Mouse (Mus musculus) G1E (cell line): ENCODE measurements around the gene Usp17ld.

ENCODE experiments used
- CTCF ChIP-seq: IDR thresholded peaks from 2 replicates; pipeline ENCODE4 v1.5.1; 2012; ENCODE audit warnings: low read depth, low read length, inconsistent platforms, mixed read lengths
- GATA1 ChIP-seq: IDR thresholded peaks from 2 replicates; pipeline ENCODE4 v1.6.1; 2012; ENCODE audit warnings: borderline replicate concordance, low read length, inconsistent platforms, mixed read lengths
- TAL1 ChIP-seq: conservative IDR thresholded peaks from 2 replicates; pipeline ENCODE4 v1.6.1; 2012; ENCODE audit warnings: low read depth, low read length, inconsistent platforms, mixed read lengths

GRCm38 (mm10) chr7:103211562-103211961 is 40.7 kb downstream of the Usp17ld start, which contains the start of gene Olfr593:
- TF ChIP-seq TAL1 (no peak), CTCF (no peak), GATA1 (no peak)
